Mouse (Mus musculus): ENCODE measurements around the gene Chrm2.

The Chrm2 gene

GRCm38 (mm10) chr6:36523599-36523998 lies 135.7 kb downstream of the Chrm2 start:
- no peak for DNase-seq

- no peak for DNase-seq
These were observed 140.6 kb downstream of the Chrm2 start for GRCm38 (mm10) chr6:36528509-36528908.

- DNase-seq, result no peak
These were observed 153.4 kb downstream of the Chrm2 start for GRCm38 (mm10) chr6:36541247-36541646.

- DNase-seq, result no peak
These were observed 179.0 kb downstream of the Chrm2 start for GRCm38 (mm10) chr6:36566886-36567285.
